Comparison of ENCODE assay signal across 16 mouse cellular contexts in genomic region chr17:24646381-24646780, GRCm38 (mm10). TPM values are rescaled to one million over a fixed set of nuclear protein-coding genes. Genes with fewer than 3 reads are reported as not detected.
A peak's percentile ranks its signal among the peaks of the same experiment; 100 is the strongest.
DNase-seq lines count a peak whose midpoint lies in the region; ATAC-seq and TF ChIP-seq lines count a peak whose summit lies in the region.
"Had no signal": no experiment of that assay in that cellular context is flagged by ENCODE, and none has a peak within 500 bp of the region (broad histone marks: within the 10 kb centered on the region; RNA-seq: fewer than 3 reads in every experiment).

No protein-coding gene starts in this region.

- DNase-seq in heart, adult 8-10 months (ENCODE audit: low spot score): no peak
- no peak for DNase-seq in left cerebral cortex, adult 2 months (ENCODE audit: extremely low spot score in 1 of 2, low spot score in 2 of 2)
- no peak for DNase-seq in left cerebral cortex, adult 11 months (ENCODE audit: low spot score)
- DNase-seq in ZHBTc4 (ENCODE audit: low read depth, low spot score): peak; percentile 58
- no peak for DNase-seq in urinary bladder, postnatal 36 days (ENCODE audit: low spot score in 2 of 2)
- DNase-seq in adipocyte (ENCODE audit: low spot score): no peak
- DNase-seq: cerebellum, adult 18-20 months; midbrain, embryonic 14.5 days; thymus, postnatal 36 days had no signal

- no peak overlapping the region for H3K9ac ChIP-seq in heart, embryonic 14.5 days (ENCODE audit: low read length)
- H3K9ac ChIP-seq in ES-Bruce4 (ENCODE audit: low read depth, poor library complexity, severe bottlenecking): no peak overlapping the region

- H3K27me3 ChIP-seq in heart, embryonic 14.5 days (ENCODE audit: control insufficient read depth, insufficient read depth, low read length): no peaks in the 10 kb centered on the region
- H3K27me3 ChIP-seq in ES-Bruce4 (ENCODE audit: control insufficient read depth, insufficient read depth, low read length, poor library complexity, severe bottlenecking): no peaks in the 10 kb centered on the region

- no peak overlapping the region for H3K4me3 ChIP-seq in heart, embryonic 14.5 days (ENCODE audit: control insufficient read depth in 1 of 2, insufficient read depth in 1 of 2, low read depth in 1 of 2, low read length in 2 of 2)
- H3K4me3 ChIP-seq in left cerebral cortex, adult 2 months: no peak overlapping the region
- no peak overlapping the region for H3K4me3 ChIP-seq in ES-Bruce4 (ENCODE audit: low read depth, low read length)
- H3K4me3 ChIP-seq: hindbrain, embryonic 13.5 days; neural tube, embryonic 12.5 days had no signal

- intact Hi-C loops in left cerebral cortex, adult 2 months (cut with DNase I): no loop called here

- peaks cover 28 to 29% of the 10 kb centered on the region in 2 experiments for H3K4me1 ChIP-seq in heart, embryonic 14.5 days (ENCODE audit: control insufficient read depth in 2 of 2, insufficient read depth in 2 of 2, low read length in 2 of 2)
- H3K4me1 ChIP-seq in ES-Bruce4 (ENCODE audit: control insufficient read depth, insufficient read depth, low read length): peaks cover 10% of the 10 kb centered on the region

- no peak for ATAC-seq in heart, embryonic 14.5 days (ENCODE audit: insufficient number of reproducible peaks, insufficient read depth, low FRiP score, low read depth)
- ATAC-seq: forebrain, embryonic 14.5 days had no signal

- 74% methylated on average over 4 of the region's 4 CpGs for WGBS in heart, embryonic 14.5 days

- TF ChIP-seq EP300 in ES-Bruce4 (IDR thresholded peaks at IDR 0.05; ENCODE audit: insufficient read depth, low read depth, low read length): no peak

- TF ChIP-seq POLR2A in ES-Bruce4 (IDR thresholded peaks at IDR 0.05; ENCODE audit: insufficient read depth, low read length): no peak

- TF ChIP-seq CTCF in left cerebral cortex, adult 2 months (IDR thresholded peaks at IDR 0.05): no peak
- TF ChIP-seq CTCF in ES-Bruce4 (IDR thresholded peaks at IDR 0.05; ENCODE audit: low read depth, low read length): no peak

- H3K4me2 ChIP-seq in heart, embryonic 14.5 days (ENCODE audit: low read length): no peak overlapping the region
- H3K4me2 ChIP-seq: hindbrain, embryonic 13.5 days; neural tube, embryonic 12.5 days had no signal

- peaks cover 11% of the 10 kb centered on the region; the same call in 1 of the 2 replicates for H3K36me3 ChIP-seq in heart, embryonic 14.5 days (ENCODE audit: control insufficient read depth, insufficient read depth, low read length)
- H3K36me3 ChIP-seq in ES-Bruce4 (ENCODE audit: control insufficient read depth, insufficient read depth, low read length, poor library complexity, severe bottlenecking): no peaks in the 10 kb centered on the region
- H3K36me3 ChIP-seq: hindbrain, embryonic 13.5 days; neural tube, embryonic 12.5 days had no signal

- H3K27ac ChIP-seq in heart, embryonic 14.5 days (replicated peaks in 1 of 2; ENCODE audit: control insufficient read depth in 1 of 2, insufficient read depth in 1 of 2, low read depth in 2 of 2, low read length in 2 of 2): peak overlapping the region; percentile 71 to 74
- H3K27ac ChIP-seq in left cerebral cortex, adult 2 months: peak overlapping the region; percentile 62; the same call in 1 of the 2 replicates
- H3K27ac ChIP-seq in ES-Bruce4 (ENCODE audit: insufficient read depth, low read length): peak overlapping the region; percentile 12; the same call in 1 of the 2 replicates
- H3K27ac ChIP-seq: macrophage; neural tube, embryonic 12.5 days had no signal

- no peaks in the 10 kb centered on the region for H3K9me3 ChIP-seq in heart, embryonic 14.5 days (ENCODE audit: control insufficient read depth, low read length)
- no peaks in the 10 kb centered on the region for H3K9me3 ChIP-seq in ES-Bruce4 (replicated peaks; ENCODE audit: control insufficient read depth, insufficient read depth, low read length, poor library complexity, severe bottlenecking)
- H3K9me3 ChIP-seq: hindbrain, embryonic 13.5 days; neural tube, embryonic 12.5 days had no signal

RNA-seq across cellular contexts. Expression of gene Slc9a3r2, which starts 3.7 kb away (rescaled TPM):
- 59.6 and 60.9 TPM in 2 replicates for polyA plus RNA-seq in heart, embryonic 14.5 days (2014; fragmentation: Nextera tagmentation; extraction: Ambion mirVana)
- total RNA-seq in heart, adult 8-10 months (2022): 100 to 1,000 TPM in 2 of 4 experiments, 10 to 100 TPM in 2; 87.7 to 110 (median 101) TPM
- total RNA-seq in left cerebral cortex, adult 2 months (2021): 10 to 100 TPM; 50.2 to 51.0 TPM
- 10.3 and 13.5 TPM in 2 replicates for polyA plus RNA-seq in ES-Bruce4 (2011; ENCODE audit: insufficient read depth, insufficient read length, low read depth, missing spikeins)
- polyA plus RNA-seq: macrophage had no signal

RNA-seq across cellular contexts. Expression of gene Npw, which starts 11.9 kb away (rescaled TPM):
- not detected in 2 replicates for polyA plus RNA-seq in heart, embryonic 14.5 days (2014; fragmentation: Nextera tagmentation; extraction: Ambion mirVana)
- not detected for total RNA-seq in heart, adult 8-10 months (2022)
- total RNA-seq in left cerebral cortex, adult 2 months (2021): 1 to 10 TPM in 1 of 2 experiments, under 1 TPM in 1; 0.58 to 1.4 TPM
- polyA plus RNA-seq in ES-Bruce4 (2011; ENCODE audit: insufficient read depth, insufficient read length, low read depth, missing spikeins): 1.6 TPM in 1 of 2 replicates, not detected in the other
- total RNA-seq: gastrocnemius, adult 18-20 months had no signal
- polyA plus RNA-seq: forebrain, embryonic 14.5 days; hindbrain, embryonic 13.5 days; macrophage; midbrain, embryonic 14.5 days; neural tube, embryonic 12.5 days had no signal

RNA-seq across cellular contexts. Expression of gene Nthl1, which starts 13.9 kb away (rescaled TPM):
- 7.3 and 7.7 TPM in 2 replicates for polyA plus RNA-seq in heart, embryonic 14.5 days (2014; fragmentation: Nextera tagmentation; extraction: Ambion mirVana)
- total RNA-seq in heart, adult 8-10 months (2022): 1 to 10 TPM; 2.6 to 3.5 (median 2.8) TPM
- total RNA-seq in left cerebral cortex, adult 2 months (2021): 1 to 10 TPM; 5.5 to 5.7 TPM
- 21.5 and 27.2 TPM in 2 replicates for polyA plus RNA-seq in ES-Bruce4 (2011; ENCODE audit: insufficient read depth, insufficient read length, low read depth, missing spikeins)

RNA-seq across cellular contexts. Expression of gene Tsc2, which starts 14.0 kb away (rescaled TPM):
- polyA plus RNA-seq in heart, embryonic 14.5 days (2014; fragmentation: Nextera tagmentation; extraction: Ambion mirVana): 49.1 and 51.1 TPM in 2 replicates
- total RNA-seq in heart, adult 8-10 months (2022): 100 to 1,000 TPM; 123 to 135 (median 133) TPM
- 100 to 1,000 TPM; 140 to 159 TPM for total RNA-seq in left cerebral cortex, adult 2 months (2021)
- polyA plus RNA-seq in ES-Bruce4 (2011; ENCODE audit: insufficient read depth, insufficient read length, low read depth, missing spikeins): 51.1 and 53.2 TPM in 2 replicates

RNA-seq across cellular contexts. Expression of gene Zfp598, which starts 23.1 kb away (rescaled TPM):
- polyA plus RNA-seq in heart, embryonic 14.5 days (2014; fragmentation: Nextera tagmentation; extraction: Ambion mirVana): 18.4 and 19.4 TPM in 2 replicates
- 10 to 100 TPM; 14.3 to 17.0 (median 15.9) TPM for total RNA-seq in heart, adult 8-10 months (2022)
- 10 to 100 TPM; 41.6 to 49.0 TPM for total RNA-seq in left cerebral cortex, adult 2 months (2021)
- polyA plus RNA-seq in ES-Bruce4 (2011; ENCODE audit: insufficient read depth, insufficient read length, low read depth, missing spikeins): 39.0 and 42.1 TPM in 2 replicates

Comparison
In these comparisons a context has a peak if more than half of its experiments do, and no peak if none do; other contexts are left out.
1. H3K27ac ChIP-seq: peak in every context shown above with its lines; median percentile 72 in heart, embryonic 14.5 days; 62 in left cerebral cortex, adult 2 months; 12 in ES-Bruce4.